Mouse (Mus musculus): ENCODE measurements around the gene Pparg.
A peak's percentile ranks its signal among the peaks of the same experiment; 100 is the strongest.

Pparg gene

GRCm38 (mm10) chr6:115504915-115505314 is 144.2 kb downstream of the Pparg start:
- peak; percentile 84 for ATAC-seq (ENCODE audit: low TSS enrichment)

GRCm38 (mm10) chr6:115506425-115506824 is 145.7 kb downstream of the Pparg start:
- ATAC-seq (ENCODE audit: low TSS enrichment) = no peak

- ATAC-seq (ENCODE audit: low TSS enrichment) = no peak
Measured at GRCm38 (mm10) chr6:115511447-115511846, 150.7 kb downstream of the Pparg start.

- no peak for ATAC-seq (ENCODE audit: low TSS enrichment)
Measured at GRCm38 (mm10) chr6:115513207-115513606, 152.5 kb downstream of the Pparg start.

- ATAC-seq (ENCODE audit: low TSS enrichment) = peak; percentile 50; the same call in 1 of the 2 replicates
Measured at GRCm38 (mm10) chr6:115517904-115518303, 157.2 kb downstream of the Pparg start.

GRCm38 (mm10) chr6:115518352-115518751 is 157.6 kb downstream of the Pparg start:
- no peak for ATAC-seq (ENCODE audit: low TSS enrichment)

GRCm38 (mm10) chr6:115519275-115519699 is 158.5 kb downstream of the Pparg start:
- ATAC-seq (ENCODE audit: low TSS enrichment) = no peak

GRCm38 (mm10) chr6:115521923-115522322 is 161.2 kb downstream of the Pparg start:
- ATAC-seq (ENCODE audit: low TSS enrichment) = no peak

GRCm38 (mm10) chr6:115522691-115523146 is 162.0 kb downstream of the Pparg start:
- 0 out of 2 replicates have a peak, but pooled peaks have one; percentile 22 for ATAC-seq (ENCODE audit: low TSS enrichment)

- peak; percentile 87 for ATAC-seq (ENCODE audit: low TSS enrichment)
Measured at GRCm38 (mm10) chr6:115523201-115523600, 162.4 kb downstream of the Pparg start.

- ATAC-seq (ENCODE audit: low TSS enrichment) = no peak
Measured at GRCm38 (mm10) chr6:115524449-115524990, 163.8 kb downstream of the Pparg start.

GRCm38 (mm10) chr6:115527418-115527817 is 166.7 kb downstream of the Pparg start:
- no peak for ATAC-seq (ENCODE audit: low TSS enrichment)

- ATAC-seq (ENCODE audit: low TSS enrichment) = no peak
Measured at GRCm38 (mm10) chr6:115528372-115528771, 167.6 kb downstream of the Pparg start.

- no peak for ATAC-seq (ENCODE audit: low TSS enrichment)
Measured at GRCm38 (mm10) chr6:115534617-115535016, 173.9 kb downstream of the Pparg start.

- no peak for ATAC-seq (ENCODE audit: low TSS enrichment)
Measured at GRCm38 (mm10) chr6:115536169-115536568, 175.4 kb downstream of the Pparg start.

GRCm38 (mm10) chr6:115538645-115539429 is 178.1 kb downstream of the Pparg start:
- peak; percentile 82 for ATAC-seq (ENCODE audit: low TSS enrichment)
